In genomic region chrX:57784959-57785358, GRCm38 (mm10) we compare ENCODE assay signal across 16 mouse cellular contexts.
"Had no signal": no experiment of that assay in that cellular context is flagged by ENCODE, and none has a peak within 500 bp of the region (broad histone marks: within the 10 kb centered on the region; RNA-seq: fewer than 3 reads in every experiment).

No protein-coding gene starts in this region.

- H3K27me3 ChIP-seq: limb, embryonic 13.5 days had no signal

- H3K4me3 ChIP-seq: layer of hippocampus, adult 2 months; limb, embryonic 13.5 days; myocyte had no signal

- H3K9me3 ChIP-seq: limb, embryonic 13.5 days had no signal

- H3K4me2 ChIP-seq: limb, embryonic 13.5 days had no signal

- H3K27ac ChIP-seq: layer of hippocampus, adult 2 months; limb, embryonic 13.5 days; liver, embryonic 14.5 days had no signal

- H3K36me3 ChIP-seq: limb, embryonic 13.5 days had no signal

- H3K9ac ChIP-seq: limb, embryonic 13.5 days; liver, embryonic 14.5 days had no signal

- H3K4me1 ChIP-seq: limb, embryonic 13.5 days had no signal

- DNase-seq: kidney, adult 11 months; kidney, adult 9 months; kidney, postnatal 10 days; kidney, postnatal 4 days; left cerebral cortex, postnatal 4 days; lung, adult 18-20 months; lung, postnatal 36 days; retina, postnatal 1 day; right cerebral cortex, postnatal 4 days; spleen, adult 18-20 months; thymus, adult 18-20 months; thymus, postnatal 14 days had no signal
